Mouse (Mus musculus): ENCODE data around the gene Gm49322. TPM values are rescaled to one million over a fixed set of nuclear protein-coding genes. Genes with fewer than 3 reads are reported as not detected.

The Gm49322 gene
- polyA plus RNA-seq, 1 experiment from 2014 or later: 2.1 TPM

- H3K27ac ChIP-seq (replicated peaks; ENCODE audit: low read depth, low read length): no peak overlapping the region
- H3K4me3 ChIP-seq (ENCODE audit: low read depth, low read length): no peak overlapping the region
- 81% methylated on average over 14 of the region's 14 CpGs for WGBS
- ATAC-seq (ENCODE audit: insufficient number of reproducible peaks, low FRiP score, low TSS enrichment, low read depth): no peak
- H3K27me3 ChIP-seq (ENCODE audit: control insufficient read depth, insufficient read depth, low read length): no peaks in the 10 kb centered on the region
- H3K36me3 ChIP-seq (ENCODE audit: control insufficient read depth, insufficient read depth, low read length): no peaks in the 10 kb centered on the region
- DNase-seq (ENCODE audit: low spot score): no peak
- H3K9ac ChIP-seq (ENCODE audit: low read length): no peak overlapping the region
- peaks cover 14% of the 10 kb centered on the region for H3K4me1 ChIP-seq (ENCODE audit: control insufficient read depth, insufficient read depth, low read length)
- H3K9me3 ChIP-seq (ENCODE audit: control insufficient read depth, low read length): no peaks in the 10 kb centered on the region
- no peak overlapping the region for H3K4me2 ChIP-seq (ENCODE audit: low read depth, severe bottlenecking)
Observed at GRCm38 (mm10) chr10:80658194-80658840, 52.5 kb downstream of the Gm49322 start.

GRCm38 (mm10) chr10:80658841-80659202 is 53.0 kb downstream of the Gm49322 start:
- no peak overlapping the region for H3K4me3 ChIP-seq (ENCODE audit: low read depth, low read length)

GRCm38 (mm10) chr10:80659213-80659612 is 53.4 kb downstream of the Gm49322 start:
- Histone ChIP-seq H3K9me3 (ENCODE audit: control insufficient read depth, low read length) (no peaks in the 10 kb centered on the region), H3K4me1 (ENCODE audit: control insufficient read depth, insufficient read depth, low read length) (peaks cover 21% of the 10 kb centered on the region), H3K4me3 (ENCODE audit: low read depth, low read length) (no peak overlapping the region), H3K36me3 (ENCODE audit: control insufficient read depth, insufficient read depth, low read length) (no peaks in the 10 kb centered on the region), H3K4me2 (ENCODE audit: low read depth, severe bottlenecking) (no peak overlapping the region), H3K27me3 (ENCODE audit: control insufficient read depth, insufficient read depth, low read length) (no peaks in the 10 kb centered on the region), H3K27ac (replicated peaks; ENCODE audit: low read depth, low read length) (no peak overlapping the region), H3K9ac (ENCODE audit: low read length) (no peak overlapping the region)
- no peak for ATAC-seq (ENCODE audit: insufficient number of reproducible peaks, low FRiP score, low TSS enrichment, low read depth)
- DNase-seq (ENCODE audit: low spot score): peak; percentile 85
- WGBS: 21% methylated on average over 10 of the region's 10 CpGs

More at GRCm38 (mm10) chr10:80658841-80659202, 53.0 kb downstream of the Gm49322 start:
- DNase-seq (ENCODE audit: low spot score): no peak
- H3K36me3 ChIP-seq (ENCODE audit: control insufficient read depth, insufficient read depth, low read length): no peaks in the 10 kb centered on the region
- no peak overlapping the region for H3K9ac ChIP-seq (ENCODE audit: low read length)
- 68% methylated on average over 4 of the region's 4 CpGs for WGBS
- peaks cover 17% of the 10 kb centered on the region for H3K4me1 ChIP-seq (ENCODE audit: control insufficient read depth, insufficient read depth, low read length)
- H3K4me2 ChIP-seq (ENCODE audit: low read depth, severe bottlenecking): no peak overlapping the region
- H3K9me3 ChIP-seq (ENCODE audit: control insufficient read depth, low read length): no peaks in the 10 kb centered on the region
- ATAC-seq (ENCODE audit: insufficient number of reproducible peaks, low FRiP score, low TSS enrichment, low read depth): no peak
- no peaks in the 10 kb centered on the region for H3K27me3 ChIP-seq (ENCODE audit: control insufficient read depth, insufficient read depth, low read length)
- H3K27ac ChIP-seq (replicated peaks; ENCODE audit: low read depth, low read length): no peak overlapping the region

GRCm38 (mm10) chr10:80661149-80661548 is 55.3 kb downstream of the Gm49322 start:
- no peak for ATAC-seq (ENCODE audit: insufficient number of reproducible peaks, low FRiP score, low TSS enrichment, low read depth)
- H3K9ac ChIP-seq (ENCODE audit: low read length): no peak overlapping the region
- H3K27ac ChIP-seq (replicated peaks; ENCODE audit: low read depth, low read length): no peak overlapping the region
- H3K4me1 ChIP-seq (ENCODE audit: control insufficient read depth, insufficient read depth, low read length): peaks cover 25% of the 10 kb centered on the region
- no peaks in the 10 kb centered on the region for H3K27me3 ChIP-seq (ENCODE audit: control insufficient read depth, insufficient read depth, low read length)
- 46% methylated on average over 5 of the region's 5 CpGs for WGBS
- H3K36me3 ChIP-seq (ENCODE audit: control insufficient read depth, insufficient read depth, low read length): no peaks in the 10 kb centered on the region; the same call in 1 of the 2 replicates
- no peaks in the 10 kb centered on the region for H3K9me3 ChIP-seq (ENCODE audit: control insufficient read depth, low read length)
- H3K4me3 ChIP-seq (ENCODE audit: low read depth, low read length): no peak overlapping the region
- H3K4me2 ChIP-seq (ENCODE audit: low read depth, severe bottlenecking): no peak overlapping the region
- peak; percentile 61 for DNase-seq (ENCODE audit: low spot score)

- WGBS: 21% methylated on average over 5 of the region's 5 CpGs
- no peaks in the 10 kb centered on the region for H3K27me3 ChIP-seq (ENCODE audit: control insufficient read depth, insufficient read depth, low read length)
- H3K9me3 ChIP-seq (ENCODE audit: control insufficient read depth, low read length): no peaks in the 10 kb centered on the region
- peaks cover 22% of the 10 kb centered on the region for H3K36me3 ChIP-seq (ENCODE audit: control insufficient read depth, insufficient read depth, low read length)
- H3K4me1 ChIP-seq (ENCODE audit: control insufficient read depth, insufficient read depth, low read length): peaks cover 27% of the 10 kb centered on the region
- ATAC-seq (ENCODE audit: insufficient number of reproducible peaks, low FRiP score, low TSS enrichment, low read depth): no peak
- no peak overlapping the region for H3K9ac ChIP-seq (ENCODE audit: low read length)
- H3K4me3 ChIP-seq (ENCODE audit: low read depth, low read length): no peak overlapping the region
- H3K27ac ChIP-seq (replicated peaks; ENCODE audit: low read depth, low read length): no peak overlapping the region
- no peak overlapping the region for H3K4me2 ChIP-seq (ENCODE audit: low read depth, severe bottlenecking)
- peak; percentile 43 for DNase-seq (ENCODE audit: low spot score)
Observed at GRCm38 (mm10) chr10:80663485-80664196, 57.8 kb downstream of the Gm49322 start.

- Histone ChIP-seq H3K27me3 (ENCODE audit: control insufficient read depth, insufficient read depth, low read length) (no peaks in the 10 kb centered on the region), H3K9ac (ENCODE audit: low read length) (no peak overlapping the region), H3K4me3 (ENCODE audit: low read depth, low read length) (no peak overlapping the region), H3K9me3 (ENCODE audit: control insufficient read depth, low read length) (no peaks in the 10 kb centered on the region), H3K4me2 (ENCODE audit: low read depth, severe bottlenecking) (no peak overlapping the region), H3K27ac (replicated peaks; ENCODE audit: low read depth, low read length) (peak overlapping the region; percentile 65; the same call in 1 of the 2 replicates), H3K4me1 (ENCODE audit: control insufficient read depth, insufficient read depth, low read length) (peaks cover 27% of the 10 kb centered on the region), H3K36me3 (ENCODE audit: control insufficient read depth, insufficient read depth, low read length) (peaks cover 30% of the 10 kb centered on the region)
- ATAC-seq (ENCODE audit: insufficient number of reproducible peaks, low FRiP score, low TSS enrichment, low read depth) (no peak), DNase-seq (ENCODE audit: low spot score) (peak; percentile 45)
- 36% methylated on average over 16 of the region's 16 CpGs for WGBS
Observed at GRCm38 (mm10) chr10:80664197-80665015, 58.6 kb downstream of the Gm49322 start.

- H3K9me3 ChIP-seq (ENCODE audit: control insufficient read depth, low read length): no peaks in the 10 kb centered on the region
- H3K27ac ChIP-seq (replicated peaks; ENCODE audit: low read depth, low read length): no peak overlapping the region
- H3K27me3 ChIP-seq (ENCODE audit: control insufficient read depth, insufficient read depth, low read length): no peaks in the 10 kb centered on the region
- peaks cover 36% of the 10 kb centered on the region for H3K36me3 ChIP-seq (ENCODE audit: control insufficient read depth, insufficient read depth, low read length)
- H3K4me2 ChIP-seq (ENCODE audit: low read depth, severe bottlenecking): no peak overlapping the region
- peaks cover 27% of the 10 kb centered on the region for H3K4me1 ChIP-seq (ENCODE audit: control insufficient read depth, insufficient read depth, low read length)
- ATAC-seq (ENCODE audit: insufficient number of reproducible peaks, low FRiP score, low TSS enrichment, low read depth) (no peak), DNase-seq (ENCODE audit: low spot score) (no peak)
- no peak overlapping the region for H3K4me3 ChIP-seq (ENCODE audit: low read depth, low read length)
- H3K9ac ChIP-seq (ENCODE audit: low read length): no peak overlapping the region
- 17% methylated on average over 10 of the region's 10 CpGs for WGBS
Observed at GRCm38 (mm10) chr10:80665016-80665380, 59.2 kb downstream of the Gm49322 start.
